Mouse (Mus musculus) spleen, adult 18-20 months (tissue): ENCODE measurements around the gene Trank1.

Experiments
- DNase-seq, 2 experiments: peaks; one replicate each; pipeline ENCODE4 v3.0.0; 2022; ENCODE audit warnings: mixed read lengths in 2 of 2

Gene Trank1

GRCm38 (mm10) chr9:111428698-111429362 is 117.3 kb downstream of the Trank1 start:
- DNase-seq = no peak

GRCm38 (mm10) chr9:111429363-111429750 is 117.8 kb downstream of the Trank1 start:
- DNase-seq = no peak

- no peak for DNase-seq
These were observed 123.9 kb downstream of the Trank1 start for GRCm38 (mm10) chr9:111435429-111435828.

DNA sequence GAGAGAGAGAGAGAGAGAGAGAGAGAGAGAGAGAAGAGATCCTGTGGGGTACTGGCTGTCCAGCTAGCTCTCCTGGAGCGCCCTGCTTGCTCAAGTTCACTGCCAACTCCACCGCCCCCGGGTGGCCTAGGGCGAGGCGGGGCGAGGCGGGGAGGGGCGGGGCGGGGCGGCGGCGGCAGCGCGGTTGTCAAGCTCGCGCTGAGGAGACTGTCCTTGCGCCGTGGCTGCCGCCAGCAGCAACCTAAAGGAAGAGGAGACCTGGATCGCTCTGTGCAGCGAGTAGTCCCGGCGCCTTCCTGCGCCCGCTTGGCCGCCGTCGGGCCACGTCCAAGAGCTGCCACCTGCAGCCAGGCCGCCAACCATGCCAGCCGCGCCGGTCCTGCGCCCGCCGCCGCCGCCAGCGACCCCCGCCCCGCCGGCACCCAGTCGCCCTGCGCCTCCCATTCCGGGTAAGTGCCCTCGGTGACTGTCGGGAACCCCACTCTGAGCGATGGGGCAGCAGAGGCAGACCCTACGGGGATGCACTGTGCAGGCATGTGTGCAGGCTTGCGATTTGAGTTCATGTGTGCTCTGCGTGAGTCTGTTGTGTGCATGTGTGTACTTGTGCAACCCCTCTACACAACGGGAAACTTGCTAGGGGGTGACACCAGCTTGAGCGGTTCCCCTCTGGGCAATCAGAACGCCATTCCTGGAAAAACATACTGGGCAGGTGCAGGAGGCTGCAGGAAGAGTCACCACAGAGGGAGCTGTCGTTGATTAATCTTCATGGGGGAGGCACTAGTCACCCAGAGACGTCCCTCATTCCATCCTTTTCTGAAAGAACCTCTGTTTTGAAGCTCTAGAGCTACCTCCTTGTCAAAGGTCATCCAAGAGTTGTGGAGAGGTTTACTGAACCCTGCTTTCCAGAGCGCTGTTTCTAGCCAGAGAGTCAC is 127.6 kb downstream of the Trank1 start, which contains the start of gene Dclk3:
Gene Dclk3, plus strand, starts transcription at position 178 of the 932 bp plus-strand sequence.
- DNase-seq = no peak

GRCm38 (mm10) chr9:111439836-111440201 is 128.3 kb downstream of the Trank1 start:
- no peak for DNase-seq

DNA sequence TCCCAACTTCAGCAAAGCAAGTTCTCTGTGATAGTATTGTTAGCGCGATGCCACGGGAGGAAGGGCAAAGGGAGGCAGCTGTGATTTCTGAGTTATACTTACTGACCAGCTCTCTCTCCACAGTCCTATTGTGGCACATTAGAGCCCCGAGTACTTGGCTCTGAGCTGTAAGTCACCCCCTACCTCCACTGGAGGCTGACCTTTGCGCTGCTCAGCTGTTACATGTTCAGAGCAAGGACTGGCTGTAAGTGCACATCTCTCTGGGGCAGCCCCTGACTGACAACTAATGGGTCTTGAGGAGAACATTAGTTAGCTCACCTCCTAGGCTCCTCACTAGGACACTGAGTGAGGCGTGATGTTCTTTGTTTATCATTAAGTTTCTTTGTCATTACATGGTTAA is 128.9 kb downstream of the Trank1 start:
- DNase-seq = no peak

- no peak for DNase-seq
These were observed 129.6 kb downstream of the Trank1 start for GRCm38 (mm10) chr9:111441151-111441550.
